Mouse (Mus musculus) stomach, embryonic 16.5 days (tissue): Measurements from ENCODE around the gene Slc39a8. TPM values are rescaled to one million over a fixed set of nuclear protein-coding genes. Genes with fewer than 3 reads are reported as not detected.
A peak's percentile ranks its signal among the peaks of the same experiment; 100 is the strongest.

Source experiments
- ATAC-seq: fragments of 200-750 bp; cut with Nextera tagmentation; 2 replicates; pipeline ENCODE4 v1.8.0; 2017; ENCODE audit warnings: moderate number of reproducible peaks, moderate TSS enrichment; ENCODE audit not compliant: insufficient read depth, low FRiP score
- H3K27ac ChIP-seq: fragments of 300-500 bp; sonication (generic); 2 replicates; pipeline ENCODE4 v1.5.1; 2014; ENCODE audit warnings: low read length
- H3K27me3 ChIP-seq: fragments of 300-500 bp; sonication (generic); 2 replicates; pipeline ENCODE4 v1.6.1; 2014; ENCODE audit warnings: low read length, control low read depth, mixed read lengths; ENCODE audit not compliant: control insufficient read depth, insufficient read depth
- H3K36me3 ChIP-seq: fragments of 300-500 bp; sonication (generic); 2 replicates; pipeline ENCODE4 v1.6.1; 2014; ENCODE audit warnings: low read length; ENCODE audit not compliant: control insufficient read depth, insufficient read depth
- H3K4me1 ChIP-seq: fragments of 300-500 bp; sonication (generic); 2 replicates; pipeline ENCODE4 v1.6.1; 2014; ENCODE audit warnings: low read length, control low read depth, mixed read lengths; ENCODE audit not compliant: control insufficient read depth, insufficient read depth
- H3K4me2 ChIP-seq: fragments of 300-500 bp; sonication (generic); 2 replicates; pipeline ENCODE4 v1.6.1; 2014; ENCODE audit warnings: low read depth, low read length, mixed read lengths
- H3K4me3 ChIP-seq: fragments of 300-500 bp; sonication (generic); replicated peaks from 2 replicates; pipeline ENCODE4 v1.5.1; 2014; ENCODE audit warnings: mild to moderate bottlenecking, low read length
- H3K9ac ChIP-seq: fragments of 300-500 bp; sonication (generic); 2 replicates; pipeline ENCODE4 v1.6.1; 2014; ENCODE audit warnings: low read length
- H3K9me3 ChIP-seq: fragments of 300-500 bp; sonication (generic); replicated peaks from 2 replicates; pipeline ENCODE4 v1.6.1; 2016; ENCODE audit warnings: low read length, control low read depth; ENCODE audit not compliant: control insufficient read depth
- WGBS: fragments of 180-500 bp; shearing (Covaris S2); extraction: QIAGEN DNeasy Blood & Tissue Kit; methylation state at CpG from one replicate; pipeline ENCODE4 v1.1.7; 2014; 5-methylcytosine and 5-hydroxymethylcytosine counted together
- polyA plus RNA-seq: library from polyadenylated mRNA; unstranded; fragments of >200 nt; fragmentation: Nextera tagmentation; extraction: Ambion mirVana; gene quantifications from 2 replicates; pipeline ENCODE4 v1.2.1, GENCODE M21; 2015

Slc39a8 gene
- 5.9 and 8.1 TPM in 2 replicates for polyA plus RNA-seq

GRCm38 (mm10) chr3:135825016-135825753, at the start of gene Slc39a8:
TSS of gene Slc39a8 (plus strand) at chr3:135825279.
- Histone ChIP-seq H3K27me3 (no peaks in the 10 kb centered on the region), H3K4me2 (peak within 1 kb of the TSS; percentile 99), H3K27ac (peak within 1 kb of the TSS; percentile 79), H3K9ac (peak within 1 kb of the TSS; percentile 78), H3K4me1 (peaks cover 15% of the 10 kb centered on the region), H3K4me3 (peak within 1 kb of the TSS; percentile 72), H3K36me3 (no peaks in the 10 kb centered on the region), H3K9me3 (no peaks in the 10 kb centered on the region)
- WGBS, result 3% methylated on average over 22 of the region's 22 CpGs
- ATAC-seq, result peak; percentile 94

GRCm38 (mm10) chr3:135785065-135785464, 40.0 kb upstream of the Slc39a8 start:
- Histone ChIP-seq H3K27ac (no peak overlapping the region), H3K4me2 (no peak overlapping the region), H3K27me3 (no peaks in the 10 kb centered on the region), H3K4me3 (no peak overlapping the region), H3K9me3 (no peaks in the 10 kb centered on the region), H3K9ac (no peak overlapping the region), H3K4me1 (no peaks in the 10 kb centered on the region), H3K36me3 (no peaks in the 10 kb centered on the region)
- ATAC-seq, result no peak
- 83% methylated on average over 7 of the region's 7 CpGs for WGBS

- Histone ChIP-seq H3K9me3 (no peaks in the 10 kb centered on the region), H3K4me1 (peaks cover 4% of the 10 kb centered on the region; the same call in 1 of the 2 replicates), H3K36me3 (no peaks in the 10 kb centered on the region), H3K4me2 (no peak overlapping the region), H3K9ac (no peak overlapping the region), H3K27ac (no peak overlapping the region), H3K27me3 (no peaks in the 10 kb centered on the region), H3K4me3 (no peak overlapping the region)
- ATAC-seq, result no peak
- WGBS, result 85% methylated on average over 6 of the region's 6 CpGs
Observed at GRCm38 (mm10) chr3:135796117-135796516, 29.0 kb upstream of the Slc39a8 start.

- no peak for ATAC-seq
- H3K4me3 ChIP-seq, result no peak overlapping the region
- no peaks in the 10 kb centered on the region for H3K9me3 ChIP-seq
- H3K4me2 ChIP-seq, result no peak overlapping the region
- no peaks in the 10 kb centered on the region for H3K27me3 ChIP-seq
- no peak overlapping the region for H3K9ac ChIP-seq
- H3K4me1 ChIP-seq, result peaks cover 4% of the 10 kb centered on the region; the same call in 1 of the 2 replicates
- no peak overlapping the region for H3K27ac ChIP-seq
- WGBS, result 15% methylated on average over 3 of the region's 3 CpGs
- H3K36me3 ChIP-seq, result no peaks in the 10 kb centered on the region
Observed at GRCm38 (mm10) chr3:135798241-135798640, 26.8 kb upstream of the Slc39a8 start.

GRCm38 (mm10) chr3:135798665-135799064, 26.4 kb upstream of the Slc39a8 start:
- Histone ChIP-seq H3K4me2 (no peak overlapping the region), H3K27me3 (no peaks in the 10 kb centered on the region), H3K4me1 (peaks cover 4% of the 10 kb centered on the region; the same call in 1 of the 2 replicates), H3K9me3 (no peaks in the 10 kb centered on the region), H3K4me3 (no peak overlapping the region), H3K36me3 (no peaks in the 10 kb centered on the region), H3K9ac (no peak overlapping the region), H3K27ac (no peak overlapping the region)
- 12% methylated on average over 1 of the region's 1 CpGs for WGBS
- peak; percentile 81 for ATAC-seq

GRCm38 (mm10) chr3:135814665-135815064, 10.4 kb upstream of the Slc39a8 start:
- peak; percentile 66; the same call in 1 of the 2 replicates for ATAC-seq
- no peak overlapping the region for H3K9ac ChIP-seq
- no peak overlapping the region for H3K4me3 ChIP-seq
- no peak overlapping the region for H3K27ac ChIP-seq
- H3K9me3 ChIP-seq, result no peaks in the 10 kb centered on the region
- H3K36me3 ChIP-seq, result no peaks in the 10 kb centered on the region
- H3K4me2 ChIP-seq, result no peak overlapping the region
- WGBS, result 57% methylated on average over 14 of the region's 14 CpGs
- H3K27me3 ChIP-seq, result no peaks in the 10 kb centered on the region
- H3K4me1 ChIP-seq, result no peaks in the 10 kb centered on the region

GRCm38 (mm10) chr3:135815973-135816727, 8.9 kb upstream of the Slc39a8 start:
- ATAC-seq, result no peak
- no peaks in the 10 kb centered on the region for H3K4me1 ChIP-seq
- H3K9ac ChIP-seq, result no peak overlapping the region
- WGBS, result 87% methylated on average over 5 of the region's 5 CpGs
- no peaks in the 10 kb centered on the region for H3K36me3 ChIP-seq
- no peaks in the 10 kb centered on the region for H3K27me3 ChIP-seq
- no peak overlapping the region for H3K4me3 ChIP-seq
- H3K4me2 ChIP-seq, result no peak overlapping the region
- no peak overlapping the region for H3K27ac ChIP-seq
- no peaks in the 10 kb centered on the region for H3K9me3 ChIP-seq

GRCm38 (mm10) chr3:135817124-135817523, 8.0 kb upstream of the Slc39a8 start:
- H3K36me3 ChIP-seq, result no peaks in the 10 kb centered on the region
- H3K4me2 ChIP-seq, result no peak overlapping the region
- H3K27me3 ChIP-seq, result no peaks in the 10 kb centered on the region
- no peaks in the 10 kb centered on the region for H3K4me1 ChIP-seq
- H3K4me3 ChIP-seq, result no peak overlapping the region
- no peak for ATAC-seq
- no peak overlapping the region for H3K27ac ChIP-seq
- WGBS, result 80% methylated on average over 1 of the region's 1 CpGs
- no peaks in the 10 kb centered on the region for H3K9me3 ChIP-seq
- no peak overlapping the region for H3K9ac ChIP-seq

- H3K4me1 ChIP-seq, result peaks cover 15% of the 10 kb centered on the region
- no peak for ATAC-seq
- no peak overlapping the region for H3K27ac ChIP-seq
- H3K4me3 ChIP-seq, result no peak overlapping the region; the same call in 1 of the 2 replicates
- no peaks in the 10 kb centered on the region for H3K27me3 ChIP-seq
- H3K36me3 ChIP-seq, result no peaks in the 10 kb centered on the region
- no peak overlapping the region for H3K9ac ChIP-seq
- WGBS, result 23% methylated on average over 2 of the region's 4 CpGs
- H3K4me2 ChIP-seq, result peak overlapping the region; percentile 99; the same call in 1 of the 2 replicates
- H3K9me3 ChIP-seq, result no peaks in the 10 kb centered on the region
Observed at GRCm38 (mm10) chr3:135824436-135824835, 643 bp upstream of the Slc39a8 start.
